Mouse (Mus musculus) heart, adult 2 months (tissue): ENCODE results near the gene Kcna5. TPM values are rescaled to one million over a fixed set of nuclear protein-coding genes. Genes with fewer than 3 reads are reported as not detected.

Source experiments
- DNase-seq, 2 experiments: peaks; one replicate each; pipeline ENCODE4 v3.0.0; 2021
- H3K27ac ChIP-seq: fragments of 200-600 bp; 2 replicates; pipeline ENCODE4 v1.8.1; 2022
- H3K27me3 ChIP-seq: fragments of 200-500 bp; 2 replicates; pipeline ENCODE4 v1.6.1; 2012; ENCODE audit warnings: mild to moderate bottlenecking, low read length, inconsistent platforms, mixed read lengths; ENCODE audit not compliant: control insufficient read depth, insufficient read depth
- H3K36me3 ChIP-seq: fragments of 200-500 bp; 2 replicates; pipeline ENCODE4 v1.6.1; 2012; ENCODE audit warnings: low read length, inconsistent platforms; ENCODE audit not compliant: control insufficient read depth, insufficient read depth
- H3K4me1 ChIP-seq: fragments of 200-500 bp; 2 replicates; pipeline ENCODE4 v1.6.1; 2011; ENCODE audit warnings: low read length; ENCODE audit not compliant: control insufficient read depth, insufficient read depth
- H3K4me3 ChIP-seq: fragments of 200-600 bp; 2 replicates; pipeline ENCODE4 v1.8.1; 2022
- H3K79me2 ChIP-seq: fragments of 200-500 bp; replicated peaks from 2 replicates; pipeline ENCODE4 v1.6.1; 2012; ENCODE audit warnings: mild to moderate bottlenecking, inconsistent platforms, low read length, moderate library complexity, mixed read lengths; ENCODE audit not compliant: control insufficient read depth, insufficient read depth
- H3K9ac ChIP-seq: fragments of 200-500 bp; 2 replicates; pipeline ENCODE4 v1.6.1; 2012; ENCODE audit warnings: low read depth, mild to moderate bottlenecking, control low read depth, inconsistent platforms, low read length, mixed read lengths
- CTCF ChIP-seq: fragments of 200-600 bp; IDR thresholded peaks from 2 replicates; pipeline ENCODE4 v1.8.1; 2022; ENCODE audit warnings: antibody characterized with exemption, mild to moderate bottlenecking, moderate library complexity
- EP300 ChIP-seq: fragments of 200-500 bp; IDR thresholded peaks from 2 replicates; pipeline ENCODE4 v1.6.1; 2011; ENCODE audit warnings: low read depth, low read length, control low read depth; ENCODE audit not compliant: insufficient read depth
- POLR2A ChIP-seq: fragments of 200-500 bp; IDR thresholded peaks from 2 replicates; pipeline ENCODE4 v1.6.1; 2011; ENCODE audit warnings: mild to moderate bottlenecking, low read depth, low read length, control low read depth; ENCODE audit not compliant: insufficient read depth
- WGBS: fragments of 180-500 bp; shearing (Covaris S2); methylation state at CpG from one replicate; pipeline ENCODE4 v1.1.7; 2018; 5-methylcytosine and 5-hydroxymethylcytosine counted together
- intact Hi-C: fragments of 180-260 bp; cut with DNase I; formaldehyde crosslinking; loops from one replicate; pipeline ENCODE4 v1.15.1; 2025
- polyA plus RNA-seq: library from polyadenylated mRNA; depleted of rRNA; stranded (reverse); fragments of >200 nt; gene quantifications from 2 replicates; pipeline ENCODE4 v1.2.3, GENCODE M21; 2012
- total RNA-seq, 2 experiments: library from RNA; stranded (reverse); gene quantifications; 2 replicates each; pipeline ENCODE4 v1.2.3; 2021

Kcna5 gene
- total and polyA plus RNA-seq, 3 experiments = 15.1 to 27.1 (median 23.2) TPM

DNA sequence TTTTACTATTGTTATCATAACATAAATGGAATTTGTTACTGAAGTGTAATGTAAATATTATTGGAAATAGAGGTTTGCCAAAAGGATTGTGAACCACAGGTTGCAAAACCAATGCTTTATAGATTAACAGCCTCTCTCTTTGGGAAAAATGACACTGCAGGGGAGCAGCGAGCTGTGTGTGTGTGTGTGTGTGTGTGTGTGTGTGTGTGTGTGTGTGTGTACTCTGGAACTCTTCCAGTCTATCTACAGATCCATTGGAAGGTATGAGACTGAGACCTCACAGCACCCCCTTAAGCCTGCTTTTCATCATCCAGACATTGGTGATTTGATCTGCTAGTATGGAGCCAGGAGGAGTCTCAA lies 679 bp upstream of the Kcna5 start:
- no peaks in the 10 kb centered on the region; the same call in 1 of the 2 replicates for H3K79me2 ChIP-seq
- intact Hi-C loops = loop anchor here (2.0 kb wide), 3 partner anchors 15 to 373 kb away; no protein-coding TSS in a partner anchor
- 28% methylated on average over 1 of the region's 1 CpGs for WGBS
- no peaks in the 10 kb centered on the region for H3K27me3 ChIP-seq
- no peak for TF ChIP-seq POLR2A
- no peak for TF ChIP-seq CTCF
- TF ChIP-seq EP300 = no peak
- H3K27ac ChIP-seq = peak overlapping the region; percentile 76
- peaks cover 9% of the 10 kb centered on the region; the same call in 1 of the 2 replicates for H3K36me3 ChIP-seq
- peak overlapping the region; percentile 51; the same call in 1 of the 2 replicates for H3K4me3 ChIP-seq
- no peak for DNase-seq
- no peak overlapping the region for H3K9ac ChIP-seq
- H3K4me1 ChIP-seq = peaks cover 16% of the 10 kb centered on the region

DNA sequence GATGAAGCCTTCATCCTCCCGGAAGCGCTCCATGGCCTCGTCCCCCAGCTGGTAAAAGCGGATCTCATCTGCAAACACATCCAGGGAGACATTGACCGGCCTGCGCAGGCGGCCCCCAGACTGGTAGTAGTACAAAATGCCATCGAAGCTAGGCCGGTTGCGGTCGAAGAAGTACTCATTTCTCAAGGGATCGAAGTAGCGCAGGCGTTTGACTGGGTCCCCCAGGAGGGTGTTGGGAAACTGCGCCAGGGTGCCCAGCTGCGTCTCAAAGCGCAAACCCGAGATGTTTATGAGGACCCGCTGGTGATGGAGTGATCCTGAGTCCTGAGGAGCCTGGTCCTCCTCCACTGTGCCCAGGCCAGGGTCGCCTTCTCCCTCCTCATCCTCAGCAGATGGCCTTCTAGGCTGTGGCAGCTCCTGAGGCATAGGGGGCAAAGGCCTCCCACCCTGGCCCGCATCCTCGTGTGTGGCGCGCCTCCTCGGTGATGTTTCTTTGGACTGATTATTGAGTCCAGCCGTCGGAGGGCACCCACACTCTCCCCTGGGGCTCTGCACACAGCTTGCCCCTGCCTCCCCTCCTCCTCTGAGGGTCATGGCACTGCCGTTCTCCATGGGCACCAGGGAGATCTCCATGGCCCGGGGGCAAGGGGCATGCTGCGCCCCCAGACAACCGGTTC lies 543 bp downstream of the Kcna5 start:
- Histone ChIP-seq H3K27ac (peak overlapping the region; percentile 93), H3K79me2 (no peaks in the 10 kb centered on the region; the same call in 1 of the 2 replicates), H3K36me3 (peaks cover 11% of the 10 kb centered on the region; the same call in 1 of the 2 replicates), H3K27me3 (no peaks in the 10 kb centered on the region), H3K9ac (peak overlapping the region; percentile 88), H3K4me1 (peaks cover 17% of the 10 kb centered on the region), H3K4me3 (peak overlapping the region; percentile 51)
- DNase-seq = peak in 1 of 2 experiments; percentile 25
- TF ChIP-seq CTCF (no peak), POLR2A (no peak)
- 18% methylated on average over 31 of the region's 31 CpGs for WGBS
- intact Hi-C loops = loop anchor here (2.0 kb wide), 2 partner anchors 32 to 372 kb away; no protein-coding TSS in a partner anchor

DNA sequence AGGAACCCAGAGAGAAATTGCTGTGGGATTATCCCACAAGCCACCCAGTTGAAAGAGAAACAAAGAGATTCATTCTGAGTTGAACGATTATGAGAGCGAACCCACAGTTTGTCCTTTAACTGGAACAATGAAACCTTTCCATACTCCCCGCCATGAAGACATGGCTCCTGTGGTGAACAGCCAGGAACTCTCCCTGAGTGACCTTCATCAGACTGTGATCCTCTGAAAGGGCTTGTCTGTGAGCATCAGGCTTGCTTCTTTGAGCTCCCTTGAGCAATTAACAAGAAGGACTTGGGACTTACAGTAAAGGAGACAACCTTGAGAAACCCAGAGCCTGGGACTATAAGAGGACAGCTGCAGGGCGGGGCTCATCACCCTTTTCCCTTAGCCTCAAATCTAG lies 3.9 kb downstream of the Kcna5 start:
- TF ChIP-seq POLR2A (no peak), EP300 (no peak), CTCF (no peak)
- Histone ChIP-seq H3K36me3 (peaks cover 24% of the 10 kb centered on the region), H3K9ac (no peak overlapping the region), H3K27ac (peak overlapping the region; percentile 51), H3K27me3 (no peaks in the 10 kb centered on the region), H3K4me1 (peaks cover 19% of the 10 kb centered on the region), H3K79me2 (no peaks in the 10 kb centered on the region; the same call in 1 of the 2 replicates), H3K4me3 (0 out of 2 replicates have a peak overlapping the region, but pooled peaks have one; percentile 19)
- no peak for DNase-seq
- intact Hi-C loops = no loop called here
- 63% methylated on average over 4 of the region's 4 CpGs for WGBS

DNA sequence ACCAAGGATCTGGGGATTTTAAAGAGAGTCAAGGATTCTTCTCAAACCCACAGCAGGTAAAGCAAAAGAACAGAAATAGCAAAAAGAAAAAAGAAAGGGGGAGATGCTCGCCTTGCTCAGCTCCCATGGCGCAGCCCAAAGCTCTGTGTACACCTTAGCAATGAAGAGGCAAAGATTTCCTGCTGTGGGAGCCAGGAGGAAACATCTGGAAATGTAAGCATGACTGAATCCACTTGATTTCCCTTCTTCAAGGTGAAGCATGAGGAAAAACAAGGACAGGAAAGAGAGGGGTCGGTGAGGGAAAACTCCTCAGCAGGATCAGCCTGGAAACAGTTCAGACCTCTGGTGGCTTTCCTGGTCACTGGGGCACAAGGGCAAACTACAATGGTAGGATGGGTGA lies 5.2 kb downstream of the Kcna5 start:
- 63% methylated on average over 3 of the region's 3 CpGs for WGBS
- Histone ChIP-seq H3K4me1 (peaks cover 17% of the 10 kb centered on the region), H3K79me2 (no peaks in the 10 kb centered on the region; the same call in 1 of the 2 replicates), H3K9ac (no peak overlapping the region), H3K4me3 (no peak overlapping the region), H3K36me3 (peaks cover 24% of the 10 kb centered on the region), H3K27me3 (no peaks in the 10 kb centered on the region), H3K27ac (peak overlapping the region; percentile 54)
- TF ChIP-seq CTCF (no peak), EP300 (peak; percentile 81; the same call in 1 of the 2 replicates), POLR2A (no peak; the same call in 1 of the 2 replicates)
- peak in 1 of 2 experiments; percentile 14 for DNase-seq
- intact Hi-C loops = no loop called here

GRCm38 (mm10) chr6:126514720-126515119 lies 20.5 kb downstream of the Kcna5 start:
- whole genome bisulfite sequencing = 54% methylated on average over 10 of the region's 10 CpGs
- no peak overlapping the region for H3K27ac ChIP-seq
- TF ChIP-seq POLR2A = no peak
- no peak for TF ChIP-seq EP300
- no peak for TF ChIP-seq CTCF

DNA sequence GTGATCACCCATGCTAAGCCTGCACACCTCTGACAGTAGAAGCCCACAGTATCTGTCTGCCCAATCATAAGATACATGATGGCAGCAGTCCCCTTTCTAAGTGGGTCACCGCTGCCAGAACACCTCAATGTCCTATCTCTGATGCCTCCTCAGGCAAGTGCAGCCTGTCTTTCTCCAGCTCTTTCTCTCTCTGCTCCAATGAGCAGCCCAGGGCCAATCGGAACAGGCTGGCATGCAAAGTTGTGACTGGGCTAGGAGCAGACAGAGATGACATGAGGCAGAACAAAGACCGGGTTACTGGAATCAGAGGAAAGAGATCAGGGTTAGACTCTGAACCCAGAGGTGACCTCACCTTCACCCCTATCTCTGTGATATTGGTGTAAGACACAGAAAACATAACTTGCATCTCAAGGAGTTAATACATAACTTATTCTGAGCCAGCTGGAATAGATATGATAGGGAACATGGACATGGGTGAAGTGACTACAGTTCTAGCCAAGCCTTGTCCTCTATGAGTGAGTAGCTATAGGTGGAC lies 21.4 kb downstream of the Kcna5 start:
- intact Hi-C loops = loop anchor here (1.0 kb wide), 1 partner anchor 13 kb away; no protein-coding TSS in a partner anchor
- TF ChIP-seq POLR2A = no peak
- H3K27me3 ChIP-seq = no peaks in the 10 kb centered on the region
- no peak for DNase-seq
- H3K4me3 ChIP-seq = no peak overlapping the region
- no peaks in the 10 kb centered on the region for H3K36me3 ChIP-seq
- H3K4me1 ChIP-seq = peaks cover 2% of the 10 kb centered on the region; the same call in 1 of the 2 replicates
- no peaks in the 10 kb centered on the region for H3K79me2 ChIP-seq
- H3K9ac ChIP-seq = no peak overlapping the region
- 80% methylated on average over 3 of the region's 3 CpGs for WGBS
- no peak overlapping the region for H3K27ac ChIP-seq

More at GRCm38 (mm10) chr6:126514720-126515119, 20.5 kb downstream of the Kcna5 start:
- intact Hi-C loops = no loop called here
- H3K9ac ChIP-seq = no peak overlapping the region
- no peak for DNase-seq
- no peaks in the 10 kb centered on the region for H3K79me2 ChIP-seq
- no peak overlapping the region for H3K4me3 ChIP-seq
- H3K36me3 ChIP-seq = no peaks in the 10 kb centered on the region
- H3K27me3 ChIP-seq = no peaks in the 10 kb centered on the region
- H3K4me1 ChIP-seq = peaks cover 2% of the 10 kb centered on the region; the same call in 1 of the 2 replicates
